Mouse (Mus musculus): Measurements from ENCODE around the gene Cdc42ep1.

GRCm38 (mm10) chr15:78877810-78878390 lies 35.5 kb downstream of the Cdc42ep1 start:
- TF ChIP-seq FLI1 (IDR thresholded peaks at IDR 0.05; ENCODE audit: low read length): no peak
- no peak for TF ChIP-seq GATA1 (IDR thresholded peaks at IDR 0.05; ENCODE audit: borderline replicate concordance, low read length)

Data from megakaryocyte, embryonic 14.5 days (primary cell).